Mouse (Mus musculus): ENCODE measurements at regions not wholly inside any gene's neighbourhood (a gene's known extent, or its start where the extent isn't known, plus 50 kb on each side); places are given as distances from the start of the nearest gene placed in this dataset.

- TF ChIP-seq POLR2A (IDR thresholded peaks at IDR 0.05; ENCODE audit: low read depth, low read length) (no peak), CTCF (conservative IDR thresholded peaks at IDR 0.05; ENCODE audit: insufficient read depth, insufficient read length, low read depth, low read length) (no peak)
These were observed 721.6 kb downstream of the Egfem1 start for GRCm38 (mm10) chr3:29803456-29803855.

Measured in kidney, adult 2 months (tissue).